Mouse (Mus musculus) kidney, embryonic 16.5 days (tissue): ENCODE measurements around the gene Cacng8. TPM values are rescaled to one million over a fixed set of nuclear protein-coding genes. Genes with fewer than 3 reads are reported as not detected.
A peak's percentile ranks its signal among the peaks of the same experiment; 100 is the strongest.

ENCODE experiments used
- ATAC-seq: fragments of 200-750 bp; cut with Nextera tagmentation; 2 replicates; pipeline ENCODE4 v1.8.0; 2017; ENCODE audit warnings: moderate TSS enrichment; ENCODE audit not compliant: low FRiP score, low TSS enrichment
- H3K27ac ChIP-seq: fragments of 300-500 bp; sonication (generic); 2 replicates; pipeline ENCODE4 v1.5.1; 2014; ENCODE audit warnings: low read length
- H3K27me3 ChIP-seq: fragments of 300-500 bp; sonication (generic); 2 replicates; pipeline ENCODE4 v1.6.1; 2014; ENCODE audit warnings: low read length, control low read depth, mixed read lengths; ENCODE audit not compliant: insufficient read depth
- H3K36me3 ChIP-seq: fragments of 300-500 bp; sonication (generic); 2 replicates; pipeline ENCODE4 v1.6.1; 2014; ENCODE audit warnings: low read length, control low read depth, mixed read lengths; ENCODE audit not compliant: insufficient read depth
- H3K4me1 ChIP-seq: fragments of 300-500 bp; sonication (generic); 2 replicates; pipeline ENCODE4 v1.6.1; 2014; ENCODE audit warnings: low read length, control low read depth, mixed read lengths; ENCODE audit not compliant: insufficient read depth
- H3K4me2 ChIP-seq: fragments of 300-500 bp; sonication (generic); replicated peaks from 2 replicates; pipeline ENCODE4 v1.6.1; 2014; ENCODE audit warnings: low read depth, low read length
- H3K4me3 ChIP-seq: fragments of 300-500 bp; sonication (generic); 2 replicates; pipeline ENCODE4 v1.5.1; 2014; ENCODE audit warnings: mild to moderate bottlenecking, low read length
- H3K9ac ChIP-seq: fragments of 300-500 bp; sonication (generic); replicated peaks from 2 replicates; pipeline ENCODE4 v1.6.1; 2014; ENCODE audit warnings: low read length
- H3K9me3 ChIP-seq: fragments of 300-500 bp; sonication (generic); 2 replicates; pipeline ENCODE4 v1.6.1; 2016; ENCODE audit warnings: low read length, control low read depth
- WGBS: fragments of 180-500 bp; shearing (Covaris S2); extraction: QIAGEN DNeasy Blood & Tissue Kit; methylation state at CpG from one replicate; pipeline ENCODE4 v1.1.7; 2014; 5-methylcytosine and 5-hydroxymethylcytosine counted together
- polyA plus RNA-seq: library from polyadenylated mRNA; unstranded; fragments of >200 nt; fragmentation: Nextera tagmentation; extraction: Ambion mirVana; gene quantifications from 2 replicates; pipeline ENCODE4 v1.2.1, GENCODE M21; 2015

Gene Cacng8
- polyA plus RNA-seq, 1 experiment from 2014 or later = 1.0 TPM

GRCm38 (mm10) chr7:3384807-3385319, 5.6 kb upstream of the Cacng8 start:
- no peak for ATAC-seq
- Histone ChIP-seq H3K9ac (no peak overlapping the region), H3K4me3 (no peak overlapping the region), H3K4me2 (no peak overlapping the region), H3K27ac (no peak overlapping the region), H3K36me3 (no peaks in the 10 kb centered on the region), H3K4me1 (no peaks in the 10 kb centered on the region), H3K9me3 (no peaks in the 10 kb centered on the region), H3K27me3 (no peaks in the 10 kb centered on the region)
- WGBS = 91% methylated on average over 5 of the region's 5 CpGs

GRCm38 (mm10) chr7:3386036-3386730, 4.3 kb upstream of the Cacng8 start:
- H3K27ac ChIP-seq = no peak overlapping the region
- H3K27me3 ChIP-seq = no peaks in the 10 kb centered on the region
- 80% methylated on average over 6 of the region's 6 CpGs for WGBS
- no peaks in the 10 kb centered on the region for H3K36me3 ChIP-seq
- no peak overlapping the region for H3K9ac ChIP-seq
- peaks cover 3% of the 10 kb centered on the region; the same call in 1 of the 2 replicates for H3K4me1 ChIP-seq
- no peak for ATAC-seq
- no peak overlapping the region for H3K4me3 ChIP-seq
- no peaks in the 10 kb centered on the region for H3K9me3 ChIP-seq
- H3K4me2 ChIP-seq = no peak overlapping the region

- Histone ChIP-seq H3K9me3 (no peaks in the 10 kb centered on the region), H3K4me2 (no peak overlapping the region), H3K36me3 (no peaks in the 10 kb centered on the region), H3K9ac (no peak overlapping the region), H3K27me3 (no peaks in the 10 kb centered on the region), H3K4me1 (peaks cover 5% of the 10 kb centered on the region; the same call in 1 of the 2 replicates), H3K27ac (no peak overlapping the region), H3K4me3 (no peak overlapping the region)
- WGBS = 86% methylated on average over 18 of the region's 18 CpGs
- no peak for ATAC-seq
These were observed 2.7 kb upstream of the Cacng8 start for GRCm38 (mm10) chr7:3387761-3388160.

GRCm38 (mm10) chr7:3388885-3389284, 1.6 kb upstream of the Cacng8 start:
- Histone ChIP-seq H3K4me2 (no peak overlapping the region), H3K36me3 (no peaks in the 10 kb centered on the region)

GRCm38 (mm10) chr7:3389444-3390412, 755 bp upstream of the Cacng8 start:
- Histone ChIP-seq H3K9me3 (no peaks in the 10 kb centered on the region), H3K4me1 (peaks cover 5% of the 10 kb centered on the region; the same call in 1 of the 2 replicates), H3K36me3 (no peaks in the 10 kb centered on the region), H3K27ac (no peak overlapping the region), H3K4me3 (peak overlapping the region; percentile 19), H3K27me3 (no peaks in the 10 kb centered on the region), H3K4me2 (peak overlapping the region; percentile 49), H3K9ac (no peak overlapping the region)
- ATAC-seq = no peak
- 4% methylated on average over 14 of the region's 17 CpGs for WGBS

More at GRCm38 (mm10) chr7:3388885-3389284, 1.6 kb upstream of the Cacng8 start:
- Histone ChIP-seq H3K27me3 (no peaks in the 10 kb centered on the region), H3K4me3 (no peak overlapping the region), H3K9me3 (no peaks in the 10 kb centered on the region), H3K4me1 (peaks cover 5% of the 10 kb centered on the region; the same call in 1 of the 2 replicates), H3K9ac (no peak overlapping the region), H3K27ac (no peak overlapping the region)
- no peak for ATAC-seq
- WGBS = 61% methylated on average over 6 of the region's 6 CpGs

- H3K27ac ChIP-seq = no peak overlapping the region
- no peak overlapping the region for H3K9ac ChIP-seq
- H3K9me3 ChIP-seq = no peaks in the 10 kb centered on the region
- peak overlapping the region; percentile 32 for H3K4me3 ChIP-seq
- WGBS = 3% methylated on average over 11 of the region's 12 CpGs
- H3K4me1 ChIP-seq = peaks cover 5% of the 10 kb centered on the region; the same call in 1 of the 2 replicates
- H3K36me3 ChIP-seq = no peaks in the 10 kb centered on the region
- ATAC-seq = no peak
- H3K4me2 ChIP-seq = peak overlapping the region; percentile 49
- no peaks in the 10 kb centered on the region for H3K27me3 ChIP-seq
These were observed 583 bp downstream of the Cacng8 start for GRCm38 (mm10) chr7:3391081-3391451.

GRCm38 (mm10) chr7:3391809-3392208, 1.3 kb downstream of the Cacng8 start:
- peak overlapping the region; percentile 49; the same call in 1 of the 2 replicates for H3K4me2 ChIP-seq
- peak overlapping the region; percentile 5; the same call in 1 of the 2 replicates for H3K4me3 ChIP-seq
- H3K36me3 ChIP-seq = no peaks in the 10 kb centered on the region

GRCm38 (mm10) chr7:3397355-3397754, 6.9 kb downstream of the Cacng8 start:
- Histone ChIP-seq H3K4me2 (no peak overlapping the region), H3K9ac (no peak overlapping the region), H3K36me3 (no peaks in the 10 kb centered on the region), H3K27me3 (no peaks in the 10 kb centered on the region), H3K9me3 (no peaks in the 10 kb centered on the region), H3K4me1 (no peaks in the 10 kb centered on the region), H3K4me3 (no peak overlapping the region), H3K27ac (no peak overlapping the region)
- 65% methylated on average over 10 of the region's 10 CpGs for WGBS
- no peak for ATAC-seq

More at GRCm38 (mm10) chr7:3391809-3392208, 1.3 kb downstream of the Cacng8 start:
- no peaks in the 10 kb centered on the region for H3K9me3 ChIP-seq
- no peak overlapping the region for H3K27ac ChIP-seq
- no peak overlapping the region for H3K9ac ChIP-seq
- peak; percentile 44 for ATAC-seq
- H3K4me1 ChIP-seq = peaks cover 5% of the 10 kb centered on the region; the same call in 1 of the 2 replicates
- 20% methylated on average over 4 of the region's 4 CpGs for WGBS
- H3K27me3 ChIP-seq = no peaks in the 10 kb centered on the region

- no peaks in the 10 kb centered on the region for H3K36me3 ChIP-seq
- no peak overlapping the region for H3K9ac ChIP-seq
- H3K27ac ChIP-seq = no peak overlapping the region
- no peaks in the 10 kb centered on the region for H3K27me3 ChIP-seq
- no peak for ATAC-seq
- no peak overlapping the region for H3K4me3 ChIP-seq
- no peaks in the 10 kb centered on the region for H3K9me3 ChIP-seq
- H3K4me2 ChIP-seq = no peak overlapping the region
- H3K4me1 ChIP-seq = no peaks in the 10 kb centered on the region
- 37% methylated on average over 7 of the region's 7 CpGs for WGBS
These were observed 7.3 kb downstream of the Cacng8 start for GRCm38 (mm10) chr7:3397797-3398196.
